Mouse (Mus musculus): ENCODE data around the gene 2810459M11Rik. TPM values are rescaled to one million over a fixed set of nuclear protein-coding genes. Genes with fewer than 3 reads are reported as not detected.
A peak's percentile ranks its signal among the peaks of the same experiment; 100 is the strongest.

Gene 2810459M11Rik
- polyA plus RNA-seq, 1 experiment from 2014 or later: 14.3 TPM

DNA sequence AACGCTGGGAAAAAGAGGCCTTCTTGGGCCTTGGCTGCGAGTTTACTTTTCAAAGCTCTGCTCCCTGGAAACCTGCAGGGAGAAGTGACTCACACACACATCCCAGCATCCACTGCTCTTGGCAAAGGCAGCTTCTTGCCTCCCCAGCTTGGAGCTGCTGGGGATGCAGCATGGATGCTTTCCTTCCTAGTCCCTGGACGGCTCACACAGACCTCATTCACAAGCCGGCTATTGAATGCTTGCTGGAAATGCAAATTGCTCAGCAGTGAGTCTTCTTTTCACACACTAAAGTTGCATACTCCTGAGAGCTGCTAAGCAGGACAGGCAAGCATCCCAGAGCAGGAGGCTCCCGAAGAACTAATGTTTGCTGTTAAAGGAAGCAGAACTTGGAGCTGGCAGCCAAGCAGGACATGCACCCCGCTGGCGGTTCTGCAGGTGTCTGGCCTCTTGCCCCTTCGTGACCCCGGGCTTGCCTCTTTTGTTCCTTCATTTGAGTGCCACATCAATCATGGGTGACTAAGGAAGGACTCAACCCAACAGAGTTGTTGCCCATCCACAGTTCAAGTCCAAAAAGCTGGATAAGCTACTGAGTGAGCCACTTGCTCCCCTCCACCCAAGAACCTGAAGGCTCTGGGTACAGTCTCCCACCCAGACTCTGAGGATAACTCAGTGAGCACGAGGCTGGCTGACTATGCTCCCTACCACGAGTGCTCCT lies 13.2 kb upstream of the 2810459M11Rik start:
- Histone ChIP-seq H3K27me3 (no peaks in the 10 kb centered on the region), H3K27ac (replicated peaks) (peak overlapping the region; percentile 78), H3K4me3 (no peak overlapping the region), H3K36me3 (no peaks in the 10 kb centered on the region), H3K9me3 (no peaks in the 10 kb centered on the region), H3K4me2 (no peak overlapping the region), H3K9ac (no peak overlapping the region), H3K4me1 (replicated peaks) (no peaks in the 10 kb centered on the region)
- 6% methylated on average over 11 of the region's 11 CpGs for WGBS
- ATAC-seq (ENCODE audit: low FRiP score, low read depth): peak; percentile 90

- peak; percentile 61; the same call in 1 of the 2 replicates for ATAC-seq (ENCODE audit: low FRiP score, low read depth)
Observed at GRCm38 (mm10) chr1:86038191-86038951, 7.3 kb upstream of the 2810459M11Rik start.

GRCm38 (mm10) chr1:86040131-86040530 lies 5.5 kb upstream of the 2810459M11Rik start:
- H3K9me3 ChIP-seq: no peaks in the 10 kb centered on the region
- H3K9ac ChIP-seq: no peak overlapping the region
- peaks cover 13% of the 10 kb centered on the region for H3K27me3 ChIP-seq
- no peak for ATAC-seq (ENCODE audit: low FRiP score, low read depth)
- H3K27ac ChIP-seq (replicated peaks): no peak overlapping the region
- H3K36me3 ChIP-seq: no peaks in the 10 kb centered on the region
- no peak overlapping the region for H3K4me2 ChIP-seq
- H3K4me1 ChIP-seq (replicated peaks): no peaks in the 10 kb centered on the region
- 59% methylated on average over 4 of the region's 4 CpGs for WGBS
- H3K4me3 ChIP-seq: no peak overlapping the region

More at GRCm38 (mm10) chr1:86038191-86038951, 7.3 kb upstream of the 2810459M11Rik start:
- Histone ChIP-seq H3K9ac (no peak overlapping the region), H3K9me3 (no peaks in the 10 kb centered on the region), H3K27ac (replicated peaks) (no peak overlapping the region), H3K4me3 (no peak overlapping the region), H3K27me3 (peaks cover 2% of the 10 kb centered on the region; the same call in 1 of the 2 replicates), H3K4me1 (replicated peaks) (no peaks in the 10 kb centered on the region), H3K4me2 (no peak overlapping the region), H3K36me3 (no peaks in the 10 kb centered on the region)
- WGBS: 83% methylated on average over 3 of the region's 3 CpGs

- Histone ChIP-seq H3K27me3 (peaks cover 13% of the 10 kb centered on the region), H3K4me3 (no peak overlapping the region), H3K36me3 (no peaks in the 10 kb centered on the region), H3K27ac (replicated peaks) (no peak overlapping the region), H3K4me2 (no peak overlapping the region), H3K9me3 (no peaks in the 10 kb centered on the region), H3K4me1 (replicated peaks) (0 out of 2 replicates have a peak, but pooled peaks cover 3% of the 10 kb centered on the region), H3K9ac (no peak overlapping the region)
- 94% methylated on average over 3 of the region's 3 CpGs for WGBS
- ATAC-seq (ENCODE audit: low FRiP score, low read depth): no peak
Observed at GRCm38 (mm10) chr1:86040817-86041216, 4.8 kb upstream of the 2810459M11Rik start.

- Histone ChIP-seq H3K4me3 (no peak overlapping the region), H3K4me2 (peak overlapping the region; percentile 94), H3K27ac (replicated peaks) (no peak overlapping the region), H3K27me3 (peaks cover 33% of the 10 kb centered on the region), H3K4me1 (replicated peaks) (peaks cover 15% of the 10 kb centered on the region), H3K36me3 (no peaks in the 10 kb centered on the region), H3K9ac (no peak overlapping the region), H3K9me3 (no peaks in the 10 kb centered on the region)
- 59% methylated on average over 4 of the region's 4 CpGs for WGBS
- ATAC-seq (ENCODE audit: low FRiP score, low read depth): no peak
Observed at GRCm38 (mm10) chr1:86045056-86045455, 607 bp upstream of the 2810459M11Rik start.

DNA sequence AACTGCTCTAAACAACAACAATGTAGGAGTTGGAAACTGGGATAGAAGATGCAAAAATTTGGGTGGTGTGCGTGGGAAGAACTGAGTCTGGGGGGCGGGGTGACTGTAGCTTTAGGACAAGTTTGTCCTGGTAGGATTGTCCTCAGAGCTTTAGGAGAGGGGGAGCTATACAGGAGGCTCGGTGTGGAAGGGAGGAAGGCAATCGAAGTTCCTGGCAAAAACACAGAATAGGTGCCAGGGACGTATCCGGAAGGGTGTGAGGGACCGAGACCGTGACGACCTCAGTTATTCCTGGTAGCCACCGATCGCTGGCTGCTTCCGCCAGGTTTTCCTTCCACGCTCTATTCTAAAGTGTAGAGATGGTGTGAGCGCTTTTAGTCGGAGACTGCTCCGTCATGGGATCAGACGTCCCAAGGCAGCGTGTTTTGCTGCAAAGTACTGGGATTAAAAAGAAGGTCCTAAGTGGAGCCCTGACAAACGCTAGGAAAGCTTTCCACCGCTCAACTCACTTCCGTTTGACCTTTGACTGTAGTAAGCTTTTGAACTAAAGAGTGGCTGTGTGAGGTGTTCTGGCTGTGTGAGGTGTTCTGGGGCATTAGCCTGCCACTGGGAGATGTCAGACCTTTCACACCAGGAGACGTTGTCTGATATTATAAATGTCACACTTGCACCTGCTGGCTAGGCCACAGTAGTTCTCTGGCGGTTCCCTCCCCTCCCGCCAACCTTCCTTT lies 1.3 kb downstream of the 2810459M11Rik start:
- H3K4me3 ChIP-seq: peak overlapping the region; percentile 64
- peak overlapping the region; percentile 66; the same call in 1 of the 2 replicates for H3K9ac ChIP-seq
- H3K27me3 ChIP-seq: peaks cover 33% of the 10 kb centered on the region
- peak overlapping the region; percentile 58 for H3K27ac ChIP-seq (replicated peaks)
- no peak for ATAC-seq (ENCODE audit: low FRiP score, low read depth)
- H3K4me2 ChIP-seq: peak overlapping the region; percentile 94
- WGBS: 10% methylated on average over 24 of the region's 24 CpGs
- H3K36me3 ChIP-seq: no peaks in the 10 kb centered on the region
- peaks cover 15% of the 10 kb centered on the region for H3K4me1 ChIP-seq (replicated peaks)
- no peaks in the 10 kb centered on the region for H3K9me3 ChIP-seq

- H3K4me1 ChIP-seq (replicated peaks): peaks cover 15% of the 10 kb centered on the region
- no peak overlapping the region for H3K9ac ChIP-seq
- no peak overlapping the region for H3K4me3 ChIP-seq
- no peaks in the 10 kb centered on the region for H3K36me3 ChIP-seq
- peaks cover 32% of the 10 kb centered on the region for H3K27me3 ChIP-seq
- ATAC-seq (ENCODE audit: low FRiP score, low read depth): no peak
- no peaks in the 10 kb centered on the region for H3K9me3 ChIP-seq
- no peak overlapping the region for H3K27ac ChIP-seq (replicated peaks)
- WGBS: 83% methylated on average over 4 of the region's 4 CpGs
- 0 out of 2 replicates have a peak overlapping the region, but pooled peaks have one; percentile 94 for H3K4me2 ChIP-seq
Observed at GRCm38 (mm10) chr1:86048231-86048630, 2.6 kb downstream of the 2810459M11Rik start.

- Histone ChIP-seq H3K4me3 (no peak overlapping the region), H3K9ac (no peak overlapping the region), H3K4me2 (no peak overlapping the region), H3K9me3 (no peaks in the 10 kb centered on the region), H3K27me3 (peaks cover 32% of the 10 kb centered on the region), H3K4me1 (replicated peaks) (peaks cover 16% of the 10 kb centered on the region), H3K36me3 (no peaks in the 10 kb centered on the region), H3K27ac (replicated peaks) (no peak overlapping the region)
- 91% methylated on average over 3 of the region's 3 CpGs for WGBS
- ATAC-seq (ENCODE audit: low FRiP score, low read depth): no peak
Observed at GRCm38 (mm10) chr1:86048744-86049143, 3.1 kb downstream of the 2810459M11Rik start.

- peaks cover 5% of the 10 kb centered on the region; the same call in 1 of the 2 replicates for H3K4me1 ChIP-seq (replicated peaks)
- H3K27ac ChIP-seq (replicated peaks): peak overlapping the region; percentile 79
- H3K4me2 ChIP-seq: no peak overlapping the region
- peak; percentile 90 for ATAC-seq (ENCODE audit: low FRiP score, low read depth)
- WGBS: 65% methylated on average over 12 of the region's 12 CpGs
- no peak overlapping the region for H3K4me3 ChIP-seq
- no peak overlapping the region for H3K9ac ChIP-seq
- no peaks in the 10 kb centered on the region for H3K9me3 ChIP-seq
- no peaks in the 10 kb centered on the region for H3K36me3 ChIP-seq
- peaks cover 1% of the 10 kb centered on the region; the same call in 1 of the 2 replicates for H3K27me3 ChIP-seq
Observed at GRCm38 (mm10) chr1:86053198-86053921, 7.7 kb downstream of the 2810459M11Rik start.

DNA sequence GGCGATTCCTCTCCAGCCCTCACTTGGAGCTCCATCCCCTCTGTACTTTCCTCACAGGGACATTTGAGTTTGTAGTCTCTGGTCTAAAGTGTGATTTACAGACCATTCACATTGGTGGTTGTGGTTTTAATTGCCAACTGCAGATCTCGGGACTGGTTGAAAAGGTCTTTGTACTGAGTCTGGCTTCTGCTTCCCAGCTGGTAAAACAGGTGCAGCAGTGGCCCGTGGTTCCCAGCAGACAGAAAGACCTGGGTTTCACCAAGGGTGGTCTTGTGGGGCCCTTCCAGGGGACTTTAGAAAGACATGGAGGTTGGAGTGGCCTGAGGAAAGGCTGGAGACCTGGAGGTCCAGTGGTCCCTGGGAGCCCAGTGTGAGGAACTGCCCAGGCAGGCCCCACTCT lies 9.3 kb downstream of the 2810459M11Rik start:
- no peaks in the 10 kb centered on the region for H3K36me3 ChIP-seq
- no peak for ATAC-seq (ENCODE audit: low FRiP score, low read depth)
- H3K4me2 ChIP-seq: no peak overlapping the region
- H3K4me3 ChIP-seq: no peak overlapping the region
- H3K9me3 ChIP-seq: no peaks in the 10 kb centered on the region
- WGBS: 56% methylated on average over 3 of the region's 3 CpGs
- no peak overlapping the region for H3K27ac ChIP-seq (replicated peaks)
- peaks cover 8% of the 10 kb centered on the region for H3K4me1 ChIP-seq (replicated peaks)
- H3K27me3 ChIP-seq: no peaks in the 10 kb centered on the region
- H3K9ac ChIP-seq: no peak overlapping the region

DNA sequence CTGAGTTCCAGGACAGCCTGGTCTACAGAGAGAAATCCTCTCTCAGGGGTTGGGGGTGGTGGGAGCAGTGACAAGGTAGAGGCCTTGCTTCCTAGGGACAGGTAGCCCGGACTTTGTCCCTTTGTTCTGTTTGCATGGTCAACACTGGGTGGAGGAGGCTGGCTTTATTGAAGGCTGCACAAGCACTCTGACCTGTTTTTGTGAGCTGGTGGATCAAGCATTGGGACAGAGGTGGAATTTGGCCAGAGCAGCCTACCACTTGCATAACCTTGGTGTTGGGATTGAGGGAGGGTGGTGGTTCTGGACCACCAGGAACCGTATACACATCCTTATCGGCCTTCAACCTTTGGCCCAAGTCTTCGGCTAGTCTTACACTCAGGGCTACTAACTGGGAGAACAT lies 10.6 kb downstream of the 2810459M11Rik start:
- no peaks in the 10 kb centered on the region for H3K27me3 ChIP-seq
- no peaks in the 10 kb centered on the region for H3K36me3 ChIP-seq
- H3K9ac ChIP-seq: no peak overlapping the region
- H3K9me3 ChIP-seq: no peaks in the 10 kb centered on the region
- no peak for ATAC-seq (ENCODE audit: low FRiP score, low read depth)
- no peak overlapping the region for H3K27ac ChIP-seq (replicated peaks)
- WGBS: 89% methylated on average over 4 of the region's 4 CpGs
- peaks cover 8% of the 10 kb centered on the region for H3K4me1 ChIP-seq (replicated peaks)
- no peak overlapping the region for H3K4me2 ChIP-seq
- no peak overlapping the region for H3K4me3 ChIP-seq
